ENCODE assay signal across 10 mouse cellular contexts in the genomic region with DNA sequence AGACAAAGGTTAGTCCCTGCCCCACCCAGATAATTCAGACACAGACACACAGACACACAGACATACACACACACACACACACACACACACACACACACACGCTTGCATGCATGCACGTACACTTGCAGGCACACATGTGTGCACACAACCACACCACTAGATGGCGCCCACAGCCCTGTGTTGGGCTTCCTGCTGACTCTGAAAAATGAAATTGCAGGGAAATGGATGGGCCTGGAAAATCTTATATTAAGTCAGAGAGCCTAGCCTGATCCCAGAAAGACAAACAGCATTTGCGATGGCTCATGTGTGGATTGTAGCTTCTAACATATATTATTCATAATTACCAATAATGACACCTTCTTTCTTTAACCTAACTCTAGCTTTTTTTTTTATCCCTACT. TPM values are rescaled to one million over a fixed set of nuclear protein-coding genes. Genes with fewer than 3 reads are reported as not detected.
DNase-seq lines count a peak whose midpoint lies in the region; ATAC-seq and TF ChIP-seq lines count a peak whose summit lies in the region.
"Had no signal": no experiment of that assay in that cellular context is flagged by ENCODE, and none has a peak within 500 bp of the region (broad histone marks: within the 10 kb centered on the region; RNA-seq: fewer than 3 reads in every experiment).

No protein-coding gene starts in this region.

- no peak overlapping the region for H3K27ac ChIP-seq in layer of hippocampus, adult 2 months
- no peak overlapping the region for H3K27ac ChIP-seq in lung, embryonic 14.5 days (ENCODE audit: low read depth)
- H3K27ac ChIP-seq: heart, embryonic 13.5 days; macrophage had no signal

- H3K4me3 ChIP-seq in layer of hippocampus, adult 2 months = no peak overlapping the region
- no peak overlapping the region for H3K4me3 ChIP-seq in lung, embryonic 14.5 days (ENCODE audit: low read depth, low read length)
- H3K4me3 ChIP-seq: heart, embryonic 13.5 days had no signal

- no peak overlapping the region for H3K4me2 ChIP-seq in lung, embryonic 14.5 days
- H3K4me2 ChIP-seq: heart, embryonic 13.5 days had no signal

- no peaks in the 10 kb centered on the region for H3K36me3 ChIP-seq in lung, embryonic 14.5 days (ENCODE audit: insufficient read depth)
- H3K36me3 ChIP-seq: heart, embryonic 13.5 days had no signal

- 40% methylated on average over 4 of the region's 4 CpGs for WGBS in lung, embryonic 14.5 days

- TF ChIP-seq CTCF in layer of hippocampus, adult 2 months (conservative IDR thresholded peaks at IDR 0.05) = peak; percentile 79
- peak; percentile 90 for TF ChIP-seq CTCF in lung, embryonic 14.5 days (IDR thresholded peaks at IDR 0.05; ENCODE audit: low read depth)

- H3K9me3 ChIP-seq in lung, embryonic 14.5 days (ENCODE audit: low read depth, low read length) = 0 out of 2 replicates have a peak, but pooled peaks cover 6% of the 10 kb centered on the region

- H3K4me1 ChIP-seq in lung, embryonic 14.5 days (ENCODE audit: insufficient read depth) = no peaks in the 10 kb centered on the region
- H3K4me1 ChIP-seq: heart, embryonic 13.5 days had no signal

- H3K9ac ChIP-seq in lung, embryonic 14.5 days = no peak overlapping the region
- H3K9ac ChIP-seq: heart, embryonic 13.5 days had no signal

- peak; percentile 32 to 50 for DNase-seq in cerebellum, adult 18-20 months
- no peak for DNase-seq in cerebellum, adult 11-12 months
- DNase-seq in layer of hippocampus, adult 2 months (ENCODE audit: low spot score in 2 of 2) = peak in 1 of 2 experiments; percentile 78
- no peak for DNase-seq in layer of hippocampus, adult 9-10 months (ENCODE audit: low spot score)
- DNase-seq in R1 (ENCODE audit: low read depth, low spot score) = peak; percentile 52
- peak; percentile 84 for DNase-seq in lung, embryonic 14.5 days
- peak; percentile 64 for DNase-seq in thymus, postnatal 4 days

- ATAC-seq in granulocyte monocyte progenitor cell, adult 5-6 weeks (replicated peaks; ENCODE audit: poor library complexity, severe bottlenecking) = peak; percentile 59
- no peak for ATAC-seq in lung, embryonic 14.5 days (ENCODE audit: insufficient read depth)

- no peaks in the 10 kb centered on the region for H3K27me3 ChIP-seq in lung, embryonic 14.5 days (ENCODE audit: insufficient read depth, low read length)

RNA-seq across cellular contexts. Expression of gene Fhad1, which starts 38.7 kb away (rescaled TPM):
- 10 to 100 TPM in 1 of 2 experiments, 1 to 10 TPM in 1; 8.8 to 13.0 TPM for total RNA-seq in layer of hippocampus, adult 2 months (2021)
- not detected in 2 replicates for total RNA-seq in granulocyte monocyte progenitor cell, adult 5-6 weeks (2014; fragmentation: Nextera tagmentation)
- 0.39 TPM in 1 of 2 replicates, not detected in the other for total RNA-seq in granulocyte monocyte progenitor cell, adult 5-6 weeks (2017)
- polyA plus RNA-seq in lung, embryonic 14.5 days (2014; fragmentation: Nextera tagmentation; extraction: Ambion mirVana) = 0.68 and 1.4 TPM in 2 replicates

Comparison
In these comparisons a context has a peak if more than half of its experiments do, and no peak if none do; other contexts are left out.
1. DNase-seq: peak in cerebellum, adult 18-20 months (2 of 2), R1 (single experiment), lung, embryonic 14.5 days (single experiment) and thymus, postnatal 4 days (single experiment); none in cerebellum, adult 11-12 months (single experiment) and layer of hippocampus, adult 9-10 months (single experiment).
2. RNA of gene Fhad1, which starts 38.7 kb away (total RNA-seq): 8.8 to 13.0 TPM in layer of hippocampus, adult 2 months; 0.39 TPM in granulocyte monocyte progenitor cell, adult 5-6 weeks; every median in the first group is over 4 times any median in the second.